29 mouse cellular contexts compared by ENCODE assay signal in genomic region chr8:64539846-64540472, GRCm38 (mm10).
A peak's percentile ranks its signal among the peaks of the same experiment; 100 is the strongest.
DNase-seq lines count a peak whose midpoint lies in the region; ATAC-seq and TF ChIP-seq lines count a peak whose summit lies in the region.
"Had no signal": no experiment of that assay in that cellular context is flagged by ENCODE, and none has a peak within 500 bp of the region (broad histone marks: within the 10 kb centered on the region; RNA-seq: fewer than 3 reads in every experiment).

No protein-coding gene starts in this region.

- no peak overlapping the region for H3K9ac ChIP-seq in heart, postnatal 0 days (replicated peaks; ENCODE audit: low read depth, low read length)
- H3K9ac ChIP-seq in neural tube, embryonic 15.5 days (replicated peaks) = no peak overlapping the region
- H3K9ac ChIP-seq: embryonic facial prominence, embryonic 13.5 days; forebrain, embryonic 13.5 days; hindbrain, embryonic 14.5 days; limb, embryonic 15.5 days; liver, embryonic 13.5 days; midbrain, embryonic 12.5 days; neural tube, embryonic 12.5 days had no signal

- peak; percentile 22 for DNase-seq in embryo, embryonic 10.5 days (ENCODE audit: low spot score)
- no peak for DNase-seq in embryo, embryonic 10 days (ENCODE audit: low spot score)
- no peak for DNase-seq in heart, postnatal 0 days (ENCODE audit: low spot score)
- DNase-seq in heart, adult 9 months (ENCODE audit: low spot score in 2 of 2) = no peak
- DNase-seq in 3T3-L1 (ENCODE audit: low read depth, low spot score) = peak; percentile 67
- DNase-seq in forelimb bud, embryonic 11.5 days (ENCODE audit: low read depth, low spot score) = peak; percentile 24
- no peak for DNase-seq in urinary bladder, adult 2 months (ENCODE audit: low spot score)
- DNase-seq: adrenal gland, postnatal 25 days; cerebellum, adult 11-12 months; cerebellum, adult 9-11 months; gastrocnemius, postnatal 25 days; heart, adult 18-20 months; kidney, adult 9 months; kidney, postnatal 10 days; layer of hippocampus, adult 9-11 months; liver, embryonic 13.5 days; lung, adult 18-20 months; thymus, adult 2 months; thymus, postnatal 36 days had no signal

- H3K27ac ChIP-seq in heart, postnatal 0 days (ENCODE audit: low read depth) = no peak overlapping the region
- no peak overlapping the region for H3K27ac ChIP-seq in neural tube, embryonic 15.5 days (replicated peaks)
- H3K27ac ChIP-seq: embryonic facial prominence, embryonic 13.5 days; forebrain, embryonic 13.5 days; hindbrain, embryonic 14.5 days; limb, embryonic 15.5 days; liver, embryonic 13.5 days; midbrain, embryonic 12.5 days; neural tube, embryonic 12.5 days had no signal

- no peaks in the 10 kb centered on the region for H3K27me3 ChIP-seq in heart, postnatal 0 days (ENCODE audit: control insufficient read depth, insufficient read depth, low read length)
- H3K27me3 ChIP-seq in neural tube, embryonic 15.5 days (replicated peaks) = no peaks in the 10 kb centered on the region
- H3K27me3 ChIP-seq: forebrain, embryonic 13.5 days; limb, embryonic 15.5 days; liver, embryonic 13.5 days; midbrain, embryonic 12.5 days; neural tube, embryonic 12.5 days had no signal

- no peak for TF ChIP-seq CTCF in heart, postnatal 0 days (IDR thresholded peaks at IDR 0.05; ENCODE audit: low read depth)

- H3K9me3 ChIP-seq in heart, postnatal 0 days (replicated peaks; ENCODE audit: control insufficient read depth, low read length) = no peaks in the 10 kb centered on the region
- no peaks in the 10 kb centered on the region for H3K9me3 ChIP-seq in neural tube, embryonic 15.5 days (replicated peaks)
- H3K9me3 ChIP-seq: embryonic facial prominence, embryonic 13.5 days; forebrain, embryonic 13.5 days; G1E; limb, embryonic 15.5 days; liver, embryonic 13.5 days; midbrain, embryonic 12.5 days; neural tube, embryonic 12.5 days had no signal

- no peaks in the 10 kb centered on the region for H3K36me3 ChIP-seq in heart, postnatal 0 days (replicated peaks; ENCODE audit: control insufficient read depth, insufficient read depth, low read length)
- no peaks in the 10 kb centered on the region for H3K36me3 ChIP-seq in neural tube, embryonic 15.5 days
- H3K36me3 ChIP-seq: embryonic facial prominence, embryonic 13.5 days; G1E; limb, embryonic 15.5 days; liver, embryonic 13.5 days; midbrain, embryonic 12.5 days; neural tube, embryonic 12.5 days had no signal

- H3K4me2 ChIP-seq in heart, postnatal 0 days (ENCODE audit: low read depth, low read length) = no peak overlapping the region
- no peak overlapping the region for H3K4me2 ChIP-seq in neural tube, embryonic 15.5 days
- H3K4me2 ChIP-seq: embryonic facial prominence, embryonic 13.5 days; forebrain, embryonic 13.5 days; hindbrain, embryonic 14.5 days; limb, embryonic 15.5 days; liver, embryonic 13.5 days; midbrain, embryonic 12.5 days; neural tube, embryonic 12.5 days had no signal

- no peak for TF ChIP-seq EP300 in heart, postnatal 0 days (IDR thresholded peaks at IDR 0.05; ENCODE audit: low read depth)

- H3K4me3 ChIP-seq in heart, postnatal 0 days (ENCODE audit: low read depth, low read length) = no peak overlapping the region
- no peak overlapping the region for H3K4me3 ChIP-seq in neural tube, embryonic 15.5 days (replicated peaks)
- H3K4me3 ChIP-seq: embryonic facial prominence, embryonic 13.5 days; forebrain, embryonic 13.5 days; limb, embryonic 15.5 days; liver, embryonic 13.5 days; midbrain, embryonic 12.5 days; myocyte; neural tube, embryonic 12.5 days had no signal

- WGBS in heart, postnatal 0 days = 41% methylated on average over 4 of the region's 4 CpGs
- 84% methylated on average over 4 of the region's 4 CpGs for WGBS in neural tube, embryonic 15.5 days

- no peaks in the 10 kb centered on the region for H3K4me1 ChIP-seq in heart, postnatal 0 days (ENCODE audit: control insufficient read depth, insufficient read depth)
- no peaks in the 10 kb centered on the region for H3K4me1 ChIP-seq in neural tube, embryonic 15.5 days
- H3K4me1 ChIP-seq: forebrain, embryonic 13.5 days; limb, embryonic 15.5 days; liver, embryonic 13.5 days; midbrain, embryonic 12.5 days; neural tube, embryonic 12.5 days had no signal

- peak; percentile 68 for ATAC-seq in heart, postnatal 0 days (ENCODE audit: insufficient read depth, low read depth)
- no peak for ATAC-seq in neural tube, embryonic 15.5 days (ENCODE audit: low FRiP score)
- ATAC-seq: forebrain, embryonic 13.5 days; intestine, postnatal 0 days had no signal

Comparison
In these comparisons a context has a peak if more than half of its experiments do, and no peak if none do; other contexts are left out.
1. DNase-seq: peak in embryo, embryonic 10.5 days (single experiment), 3T3-L1 (single experiment) and forelimb bud, embryonic 11.5 days (single experiment); none in embryo, embryonic 10 days (single experiment), heart, postnatal 0 days (single experiment), heart, adult 9 months (0 of 2) and urinary bladder, adult 2 months (single experiment).